Mouse (Mus musculus): ENCODE measurements around the gene 2310022A10Rik.
"Not testable (repeated sequence)": the region's sequence is repeated elsewhere in the genome, so short reads cannot be mapped to it uniquely, and the experiment has no call there.

The 2310022A10Rik gene

GRCm38 (mm10) chr7:27612940-27613339 lies 59.9 kb downstream of the 2310022A10Rik start:
- no peak for DNase-seq (ENCODE audit: low read depth, low spot score)

GRCm38 (mm10) chr7:27613751-27614499 lies 60.9 kb downstream of the 2310022A10Rik start:
- DNase-seq (ENCODE audit: low read depth, low spot score) = no peak

- no peak for DNase-seq (ENCODE audit: low read depth, low spot score)
These were observed 68.0 kb downstream of the 2310022A10Rik start for GRCm38 (mm10) chr7:27621028-27621427.

GRCm38 (mm10) chr7:27622234-27622633 lies 69.2 kb downstream of the 2310022A10Rik start:
- DNase-seq (ENCODE audit: low read depth, low spot score) = no peak

GRCm38 (mm10) chr7:27624967-27625366 lies 71.9 kb downstream of the 2310022A10Rik start:
- DNase-seq (ENCODE audit: low read depth, low spot score) = no peak

GRCm38 (mm10) chr7:27627707-27628106 lies 74.7 kb downstream of the 2310022A10Rik start:
- DNase-seq (ENCODE audit: low read depth, low spot score) = no peak

GRCm38 (mm10) chr7:27628190-27628589 lies 75.2 kb downstream of the 2310022A10Rik start:
- DNase-seq (ENCODE audit: low read depth, low spot score) = no peak

GRCm38 (mm10) chr7:27628816-27629215 lies 75.8 kb downstream of the 2310022A10Rik start:
- not testable (repeated sequence) for DNase-seq (ENCODE audit: low read depth, low spot score)

GRCm38 (mm10) chr7:27631439-27631838 lies 78.4 kb downstream of the 2310022A10Rik start:
- no peak for DNase-seq (ENCODE audit: low read depth, low spot score)

All from retina, postnatal 7 days (tissue).